Mouse (Mus musculus) brown adipose tissue, adult 24 weeks (tissue): ENCODE measurements around the gene Steap4. TPM values are rescaled to one million over a fixed set of nuclear protein-coding genes. Genes with fewer than 3 reads are reported as not detected.
A peak's percentile ranks its signal among the peaks of the same experiment; 100 is the strongest.
"Not testable (repeated sequence)": the region's sequence is repeated elsewhere in the genome, so short reads cannot be mapped to it uniquely, and the experiment has no call there.

Source experiments
- H3K27ac ChIP-seq: fragments of 200-500 bp; replicated peaks from 2 replicates; pipeline ENCODE4 v1.5.1; 2012; ENCODE audit warnings: low read depth, mild to moderate bottlenecking, low read length
- H3K4me1 ChIP-seq: fragments of 200-500 bp; 2 replicates; pipeline ENCODE4 v1.6.1; 2012; ENCODE audit warnings: low read length, mixed read lengths; ENCODE audit not compliant: control insufficient read depth, insufficient read depth, insufficient read length
- H3K4me3 ChIP-seq: fragments of 200-500 bp; 2 replicates; pipeline ENCODE4 v1.5.1; 2012; ENCODE audit warnings: low read depth, mild to moderate bottlenecking, low read length, moderate library complexity; ENCODE audit not compliant: insufficient read depth
- polyA plus RNA-seq: library from polyadenylated mRNA; stranded (reverse); fragments of >200 nt; gene quantifications from 2 replicates; pipeline ENCODE4 v1.2.4, GENCODE M21; 2012; ENCODE audit not compliant: missing spikeins, insufficient read depth, insufficient read length

The Steap4 gene
- polyA plus RNA-seq, 1 experiment = 63.4 TPM

DNA sequence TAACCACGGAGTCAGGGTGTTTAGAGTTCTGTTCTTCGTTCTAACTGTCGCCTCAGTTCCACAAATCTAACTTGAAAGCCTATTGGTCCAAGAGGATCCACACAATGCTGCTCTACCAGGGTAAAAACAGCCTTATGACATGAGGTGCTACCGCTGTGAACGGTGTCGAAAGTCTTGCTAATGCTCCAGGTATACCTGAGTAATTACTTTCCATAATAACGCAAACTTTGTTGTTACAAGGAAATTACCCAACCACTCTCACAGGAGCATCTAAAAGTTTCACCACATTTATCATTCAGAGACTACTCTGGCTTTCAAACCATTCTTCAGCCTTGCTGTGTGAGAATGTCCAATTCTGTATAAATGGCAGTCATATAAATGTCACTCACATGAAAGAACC is 856 bp downstream of the Steap4 start:
- Histone ChIP-seq H3K27ac (peak overlapping the region; percentile 65), H3K4me1 (no peaks in the 10 kb centered on the region), H3K4me3 (peak overlapping the region; percentile 59)

DNA sequence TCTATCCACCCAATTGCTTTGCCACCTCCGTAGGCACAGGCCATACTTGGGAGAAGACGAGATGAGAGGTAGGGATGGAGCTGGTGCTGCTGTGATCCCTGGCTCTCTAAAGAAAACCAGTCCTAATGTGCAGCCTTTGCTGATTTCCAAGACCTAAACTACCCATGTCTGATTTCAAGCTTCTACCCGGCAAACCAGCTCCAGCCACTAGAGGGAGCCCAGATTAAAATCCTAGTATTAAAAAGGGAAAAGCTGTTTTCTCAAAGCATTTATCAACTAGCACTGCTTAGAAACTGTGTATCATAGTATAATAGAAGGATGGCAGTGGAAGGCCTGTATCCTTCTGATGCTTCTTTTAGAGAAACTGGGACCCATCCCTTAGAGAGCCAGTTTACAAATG is 5.0 kb downstream of the Steap4 start:
- H3K4me1 ChIP-seq = no peaks in the 10 kb centered on the region
- H3K27ac ChIP-seq = peak overlapping the region; percentile 41; the same call in 1 of the 2 replicates
- H3K4me3 ChIP-seq = no peak overlapping the region

DNA sequence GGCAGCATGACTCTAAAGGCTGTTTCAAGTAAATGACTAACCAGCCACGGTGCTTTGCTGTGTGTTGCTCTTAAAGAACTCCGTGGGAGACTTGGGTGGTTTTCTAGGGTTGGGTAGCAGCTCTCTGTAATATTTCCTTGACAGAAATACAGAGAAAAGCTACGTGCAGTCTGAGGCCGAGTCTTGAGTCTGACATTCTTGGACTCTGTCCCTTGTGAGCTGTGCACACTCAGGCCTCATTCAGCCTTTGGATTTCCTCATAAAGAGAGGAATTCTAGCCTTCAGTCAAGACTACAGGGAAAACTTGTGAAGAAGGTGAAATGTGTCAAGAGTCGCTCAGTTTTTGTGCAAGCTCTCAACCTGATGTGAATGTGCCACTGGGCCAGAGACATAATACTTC is 7.9 kb downstream of the Steap4 start:
- Histone ChIP-seq H3K4me3 (no peak overlapping the region), H3K4me1 (0 out of 2 replicates have a peak, but pooled peaks cover 2% of the 10 kb centered on the region), H3K27ac (peak overlapping the region; percentile 50)

DNA sequence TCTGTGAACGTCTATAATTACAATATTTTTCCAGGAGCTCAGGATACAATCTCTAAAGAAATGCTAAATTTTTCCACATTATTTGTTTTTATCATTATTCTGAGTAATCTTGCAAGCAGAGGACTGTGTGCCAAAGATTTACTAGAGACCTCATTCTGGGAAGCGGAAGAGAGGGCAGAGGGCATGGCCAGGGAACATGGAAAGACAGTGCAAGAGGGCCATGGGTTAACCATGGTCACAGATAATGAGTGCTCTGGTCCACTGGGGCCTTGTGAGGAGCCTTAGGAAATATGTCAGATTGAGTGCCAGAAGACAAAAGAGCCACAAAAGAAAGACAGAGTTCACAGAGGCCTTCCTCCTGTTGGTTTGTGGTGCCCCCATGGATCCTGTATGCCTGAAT is 12.0 kb downstream of the Steap4 start:
- peaks cover 2% of the 10 kb centered on the region; the same call in 1 of the 2 replicates for H3K4me1 ChIP-seq
- no peak overlapping the region for H3K4me3 ChIP-seq
- peak overlapping the region; percentile 78 for H3K27ac ChIP-seq

DNA sequence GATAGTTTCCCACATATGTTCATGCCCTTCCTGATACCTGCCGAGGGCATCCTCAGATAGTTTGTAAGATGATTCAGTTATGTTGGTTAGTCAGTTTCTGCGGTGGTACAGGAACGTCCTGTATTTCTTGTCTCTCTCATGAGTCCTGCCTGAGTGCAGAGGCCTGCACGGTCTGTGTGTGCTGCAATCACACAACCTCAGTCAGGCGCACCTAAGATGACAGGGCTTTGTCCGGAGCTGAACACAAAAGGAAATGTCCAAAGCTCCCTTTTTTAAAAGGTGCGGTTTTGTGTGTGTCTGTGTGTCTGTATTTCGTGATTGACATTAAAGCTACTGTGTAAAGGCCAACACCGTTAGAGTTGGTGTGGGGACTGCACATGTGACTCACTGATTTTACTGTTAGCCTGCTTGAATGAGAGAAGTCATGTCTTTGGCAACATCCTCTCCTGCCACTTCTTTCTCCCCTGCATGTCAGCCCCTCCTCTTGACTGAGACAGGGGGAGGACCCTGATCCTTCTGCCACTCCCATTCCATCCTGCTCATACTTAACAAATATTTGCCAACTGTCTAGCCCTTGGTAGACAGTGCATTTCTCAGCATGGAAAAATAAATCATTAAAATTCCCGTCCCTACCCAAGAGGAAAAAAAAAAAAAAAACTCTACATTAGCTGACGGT is 14.4 kb downstream of the Steap4 start:
- H3K4me3 ChIP-seq = no peak overlapping the region

DNA sequence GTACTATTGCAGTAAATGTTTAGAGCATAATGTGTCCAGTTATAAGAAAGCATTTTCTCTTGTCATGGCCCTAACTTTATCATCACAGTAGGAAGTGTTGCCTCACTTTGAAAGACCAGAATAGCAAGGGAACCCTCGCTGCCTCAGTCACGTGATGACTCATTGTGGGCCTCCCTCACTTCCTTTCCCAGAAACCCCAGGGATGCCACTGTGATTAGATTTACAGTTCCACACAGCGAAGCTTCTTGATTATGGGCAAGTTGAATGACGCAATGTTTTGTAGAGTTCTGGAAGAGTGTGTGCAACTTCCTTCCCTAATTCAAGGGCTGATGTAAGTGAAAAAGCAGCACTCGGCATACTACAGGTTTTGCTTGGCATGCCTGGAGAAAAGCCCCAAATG is 20.3 kb downstream of the Steap4 start:
- Histone ChIP-seq H3K4me3 (no peak overlapping the region), H3K27ac (no peak overlapping the region), H3K4me1 (no peaks in the 10 kb centered on the region; the same call in 1 of the 2 replicates)

More for the DNA sequence above, 14.4 kb downstream of the Steap4 start:
- Histone ChIP-seq H3K27ac (no peak overlapping the region), H3K4me1 (peaks cover 2% of the 10 kb centered on the region; the same call in 1 of the 2 replicates)

DNA sequence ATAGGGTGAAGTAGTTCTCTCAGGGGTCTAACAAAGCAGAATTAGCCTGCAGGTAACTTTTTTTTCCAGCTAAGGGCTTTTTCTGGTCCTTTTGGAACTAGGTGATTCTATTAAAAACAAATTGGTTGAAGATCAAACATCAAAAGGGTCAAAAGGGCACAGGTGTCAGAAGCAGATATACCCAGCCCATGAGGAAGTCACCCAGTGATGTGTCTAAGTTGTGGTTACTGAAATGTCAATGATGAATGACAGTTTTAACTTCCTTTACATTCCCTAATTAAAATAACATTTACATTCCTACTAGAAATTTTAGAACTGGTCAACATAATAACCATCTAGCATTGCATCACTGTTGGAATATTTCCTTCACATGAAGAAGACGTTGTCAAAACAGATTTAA is 27.7 kb downstream of the Steap4 start:
- H3K4me3 ChIP-seq = no peak overlapping the region
- H3K27ac ChIP-seq = no peak overlapping the region
- H3K4me1 ChIP-seq = no peaks in the 10 kb centered on the region

DNA sequence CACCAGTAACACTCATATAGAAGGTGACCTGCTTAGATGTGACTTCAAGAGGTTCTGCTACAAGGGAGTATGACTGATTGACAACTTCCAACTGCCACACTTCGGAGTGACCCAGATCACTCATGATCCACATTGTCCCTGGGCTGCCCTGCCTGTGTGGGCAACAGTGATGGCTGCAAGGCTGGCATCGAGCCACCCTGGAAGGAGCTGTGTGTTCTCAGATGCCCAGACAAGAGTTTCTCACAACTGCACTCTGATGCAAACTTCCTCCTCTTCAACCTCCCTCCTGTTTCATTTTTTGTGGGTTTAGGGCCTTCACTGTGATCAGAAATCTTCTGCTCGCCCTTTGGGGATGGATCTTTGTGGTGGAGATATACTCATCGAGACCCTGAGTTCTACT is 28.2 kb downstream of the Steap4 start:
- H3K27ac ChIP-seq = no peak overlapping the region
- H3K4me3 ChIP-seq = no peak overlapping the region
- H3K4me1 ChIP-seq = no peaks in the 10 kb centered on the region

DNA sequence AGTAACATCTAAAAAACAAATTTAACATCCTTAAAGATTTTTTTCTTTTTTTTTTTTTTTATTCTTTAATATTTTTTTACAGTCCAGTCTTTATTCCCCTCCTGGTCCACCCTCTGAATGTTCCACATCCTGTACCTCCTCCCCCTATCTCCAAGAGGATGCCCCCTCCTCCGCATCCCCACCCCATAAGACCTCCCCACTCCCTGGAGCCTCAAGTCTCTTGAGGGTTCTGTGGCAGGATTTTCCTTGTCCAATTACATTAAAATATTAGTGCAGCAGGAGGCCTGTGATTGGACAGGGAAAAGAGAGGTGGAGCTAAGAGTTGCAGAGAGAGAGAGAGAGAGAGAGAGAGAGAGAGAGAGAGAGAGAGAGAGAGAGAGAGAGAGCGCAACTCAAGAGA is 31.4 kb downstream of the Steap4 start:
- H3K27ac ChIP-seq, H3K4me3 ChIP-seq, H3K4me1 ChIP-seq: not testable (repeated sequence)

DNA sequence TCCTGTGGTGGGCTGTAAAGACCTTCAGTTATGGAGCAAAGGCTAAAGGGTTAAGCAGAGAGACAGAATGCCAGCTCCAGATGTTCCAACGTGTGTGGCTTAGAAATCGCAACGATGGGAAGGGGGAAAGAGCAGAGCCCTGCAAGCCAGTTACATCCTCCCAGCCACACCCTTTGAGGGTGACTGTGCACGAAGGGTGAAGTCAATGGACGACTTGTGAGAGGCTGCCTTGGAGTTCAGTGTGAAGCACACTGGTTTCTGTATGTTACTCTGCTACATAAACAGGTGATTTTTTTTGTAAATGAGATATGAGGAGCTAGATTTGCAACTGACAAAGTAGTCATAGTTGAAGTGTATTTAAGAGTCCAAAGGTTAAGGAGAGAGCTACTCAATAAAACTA is 33.5 kb downstream of the Steap4 start:
- Histone ChIP-seq H3K4me1 (no peaks in the 10 kb centered on the region), H3K27ac (no peak overlapping the region), H3K4me3 (no peak overlapping the region)

DNA sequence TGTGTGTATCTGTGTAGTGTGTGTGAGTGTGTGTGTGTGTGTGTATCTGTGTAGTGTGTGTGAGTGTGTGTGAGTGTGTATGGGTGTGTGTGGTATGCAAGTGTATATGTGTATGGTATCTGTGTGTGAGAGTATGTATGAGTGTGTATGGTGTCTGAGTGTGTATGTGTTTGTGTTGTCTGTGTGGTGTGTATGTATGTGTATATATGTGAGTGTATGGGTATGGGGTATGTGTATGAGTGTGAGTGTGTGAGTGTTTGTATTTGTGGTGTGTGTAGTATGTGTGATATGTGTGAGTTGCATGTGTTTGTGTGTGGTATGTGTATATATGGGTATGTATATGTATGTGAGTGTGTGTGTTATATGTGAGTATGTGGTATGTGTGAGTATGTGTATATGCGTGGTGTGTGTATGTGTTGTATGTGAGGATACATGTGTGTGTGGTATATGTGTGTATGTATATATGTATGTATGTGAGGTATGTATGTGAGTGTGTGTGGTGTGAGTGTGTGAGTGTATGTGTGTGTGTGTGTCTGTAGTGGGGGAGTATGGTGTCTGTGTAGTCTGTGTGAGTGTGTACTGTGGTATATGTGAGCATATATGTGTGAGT is 35.1 kb downstream of the Steap4 start:
- no peaks in the 10 kb centered on the region for H3K4me1 ChIP-seq
- no peak overlapping the region for H3K4me3 ChIP-seq

DNA sequence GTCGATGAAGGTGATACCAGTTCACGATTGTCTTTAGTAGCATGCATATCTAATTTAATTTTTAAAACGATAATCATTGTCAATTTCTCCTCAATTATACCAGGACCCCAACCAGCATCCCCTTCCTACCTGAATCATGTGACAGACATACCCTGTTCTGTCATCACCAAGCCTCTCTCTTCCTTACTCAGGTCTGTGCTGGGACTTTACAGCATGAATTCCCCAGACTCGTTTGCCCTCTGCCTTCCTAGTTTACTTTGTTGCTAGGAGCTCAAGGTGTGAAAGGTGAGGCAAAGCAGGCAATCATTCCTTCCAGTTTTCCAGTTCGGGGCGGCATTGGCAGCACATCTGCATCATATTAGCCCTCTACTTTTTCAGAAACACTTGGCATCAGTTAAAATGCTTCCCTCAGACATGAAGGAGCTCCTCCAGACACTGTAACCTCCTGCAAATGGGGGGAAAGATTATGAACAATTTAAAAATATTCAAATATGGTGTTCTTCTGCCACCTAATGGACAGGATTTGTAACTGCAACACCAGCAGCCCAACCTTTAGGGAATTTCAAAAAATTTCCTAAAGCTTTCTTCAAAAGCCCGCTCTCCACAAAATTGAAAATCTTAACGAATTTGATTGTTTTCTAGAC is 36.3 kb downstream of the Steap4 start:
- Histone ChIP-seq H3K4me3 (no peak overlapping the region), H3K27ac (no peak overlapping the region), H3K4me1 (no peaks in the 10 kb centered on the region)

More for the DNA sequence above, 35.1 kb downstream of the Steap4 start:
- H3K27ac ChIP-seq = no peak overlapping the region

DNA sequence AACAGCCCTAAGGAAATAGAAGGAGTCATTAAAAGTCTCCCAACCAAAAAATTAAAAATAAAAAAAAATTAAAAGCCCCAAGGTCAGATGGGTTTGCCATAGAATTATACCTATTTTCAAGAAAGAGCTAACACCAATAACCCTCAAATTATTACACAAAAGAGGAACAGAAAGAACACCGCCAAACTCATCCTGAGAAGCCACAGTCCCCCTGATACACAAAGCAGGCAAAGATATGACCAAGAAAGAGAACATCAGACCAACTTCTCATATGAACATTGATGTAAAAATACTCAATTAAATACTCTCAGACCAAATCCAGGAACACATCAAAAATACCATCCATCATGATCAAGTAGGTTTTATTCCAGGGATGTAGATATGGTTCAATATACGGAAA is 36.8 kb downstream of the Steap4 start:
- H3K27ac ChIP-seq = no peak overlapping the region
- H3K4me3 ChIP-seq = no peak overlapping the region
- H3K4me1 ChIP-seq = no peaks in the 10 kb centered on the region

DNA sequence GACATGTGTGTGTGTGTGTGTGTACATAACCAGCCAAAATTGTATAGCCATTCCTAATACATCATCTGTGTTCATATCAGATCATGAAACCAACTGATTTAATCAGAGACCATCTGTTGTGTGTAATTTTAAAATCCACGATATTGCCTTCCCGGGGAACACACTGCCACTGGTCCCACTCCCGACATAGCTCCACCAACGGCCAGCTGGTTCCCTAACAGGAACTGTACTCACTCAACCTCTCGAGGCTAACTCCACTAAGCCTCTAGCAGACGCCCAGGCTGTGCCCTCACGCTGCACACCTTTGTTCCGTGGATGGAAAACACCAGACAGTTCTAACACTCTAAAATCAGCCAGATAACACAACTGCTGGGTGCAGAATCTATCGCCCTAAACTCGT is 40.2 kb downstream of the Steap4 start:
- no peak overlapping the region for H3K27ac ChIP-seq
- H3K4me3 ChIP-seq = no peak overlapping the region
- H3K4me1 ChIP-seq = no peaks in the 10 kb centered on the region

DNA sequence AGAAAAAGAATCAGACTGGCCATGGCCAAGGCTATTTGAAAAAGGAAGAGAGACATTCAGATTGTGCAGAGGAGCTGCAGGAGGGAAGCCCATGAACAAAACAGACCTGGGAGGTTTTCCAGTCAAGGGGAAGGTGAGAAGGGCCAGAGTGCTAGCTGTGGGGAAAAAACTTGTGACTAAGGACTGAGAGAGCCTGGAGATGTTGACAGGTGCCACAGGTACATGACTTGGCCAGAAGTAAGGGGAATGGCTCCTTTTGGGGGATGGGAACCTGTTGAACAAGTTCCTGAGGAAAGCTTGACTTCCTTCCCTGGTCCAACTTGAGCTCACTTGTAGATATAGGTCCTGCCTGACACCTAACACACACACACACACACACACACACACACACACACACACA is 42.6 kb downstream of the Steap4 start:
- no peak overlapping the region for H3K4me3 ChIP-seq
- no peak overlapping the region for H3K27ac ChIP-seq
- no peaks in the 10 kb centered on the region for H3K4me1 ChIP-seq

DNA sequence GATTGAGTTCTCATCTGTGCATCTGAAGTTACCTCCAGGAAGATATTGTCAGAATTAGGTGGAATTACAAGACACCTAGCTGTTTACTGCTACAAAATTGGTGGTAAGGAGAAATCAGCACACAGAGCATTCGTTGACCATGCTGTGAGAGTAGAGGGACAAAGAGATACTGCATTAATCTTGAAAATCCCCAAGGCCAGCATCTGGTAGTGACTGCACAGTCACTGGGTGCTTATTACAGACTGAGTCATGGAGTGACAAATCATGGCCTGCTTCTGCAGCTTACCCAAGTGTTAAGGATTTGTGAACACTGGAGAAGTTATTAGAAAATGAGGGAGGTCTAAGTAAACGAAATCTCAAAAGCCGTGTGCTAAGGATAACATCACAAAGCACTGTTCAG is 53.0 kb downstream of the Steap4 start:
- Histone ChIP-seq H3K27ac (no peak overlapping the region), H3K4me3 (no peak overlapping the region), H3K4me1 (no peaks in the 10 kb centered on the region)
